Mouse (Mus musculus): ENCODE results near the gene Tmem147. TPM values are rescaled to one million over a fixed set of nuclear protein-coding genes. Genes with fewer than 3 reads are reported as not detected.

Tmem147 gene
- polyA plus RNA-seq, 1 experiment from 2014 or later = 97.4 TPM

DNA sequence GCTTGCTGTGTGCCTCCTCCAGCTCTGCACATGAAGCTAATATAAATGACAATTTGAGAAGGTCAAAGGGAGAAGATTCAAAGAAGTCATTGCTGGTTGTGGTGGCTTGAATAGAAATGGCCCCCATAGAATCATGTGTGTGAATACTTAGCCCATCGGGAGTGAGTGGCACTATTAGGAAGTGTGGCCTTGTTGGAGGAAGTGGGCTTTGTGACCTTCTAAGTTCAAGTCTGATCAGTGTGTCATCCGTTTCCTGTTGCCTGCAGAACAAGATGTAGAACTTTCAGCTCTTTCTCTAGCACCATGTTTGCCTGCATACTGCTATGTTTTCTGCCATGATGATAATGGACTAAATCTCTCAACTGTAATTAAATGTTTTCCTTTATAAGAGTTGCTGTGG, 45.9 kb downstream of the Tmem147 start:
- H3K9me3 ChIP-seq (replicated peaks) = no peaks in the 10 kb centered on the region
- 25% methylated on average over 2 of the region's 2 CpGs for WGBS (ENCODE audit: insufficient replicate concordance)
- H3K27me3 ChIP-seq = no peaks in the 10 kb centered on the region
- H3K4me2 ChIP-seq = no peak overlapping the region
- H3K4me1 ChIP-seq (replicated peaks) = no peaks in the 10 kb centered on the region; the same call in none of the 2 replicates
- H3K27ac ChIP-seq (replicated peaks) = no peak overlapping the region
- no peaks in the 10 kb centered on the region for H3K36me3 ChIP-seq (replicated peaks)
- no peak for ATAC-seq (ENCODE audit: insufficient read depth)
- no peak overlapping the region for H3K9ac ChIP-seq
- H3K4me3 ChIP-seq (replicated peaks) = no peak overlapping the region

DNA sequence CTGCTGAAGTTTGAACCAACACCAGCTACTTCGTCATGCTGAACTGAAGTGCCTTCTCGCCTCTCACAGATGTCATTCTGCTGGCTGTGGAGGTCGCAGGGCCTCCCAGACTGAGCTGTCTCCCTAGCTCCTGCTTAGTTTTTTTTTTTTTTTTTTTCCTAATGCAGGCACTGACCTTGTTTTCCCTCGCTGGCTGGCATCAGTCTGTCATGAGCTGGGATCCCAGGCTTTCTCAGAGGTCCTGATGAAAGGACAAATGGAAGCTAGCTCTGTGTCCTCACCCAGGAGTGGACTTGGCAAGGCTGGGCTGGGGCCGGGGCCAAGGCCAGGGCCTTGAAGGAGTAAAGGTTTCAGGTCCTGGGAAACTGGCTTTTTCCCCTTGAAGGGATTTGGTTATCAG, 47.4 kb downstream of the Tmem147 start:
- Histone ChIP-seq H3K4me1 (replicated peaks) (no peaks in the 10 kb centered on the region), H3K36me3 (replicated peaks) (no peaks in the 10 kb centered on the region), H3K9ac (no peak overlapping the region), H3K9me3 (replicated peaks) (no peaks in the 10 kb centered on the region), H3K4me3 (replicated peaks) (no peak overlapping the region), H3K4me2 (no peak overlapping the region), H3K27me3 (no peaks in the 10 kb centered on the region), H3K27ac (replicated peaks) (no peak overlapping the region)
- WGBS (ENCODE audit: insufficient replicate concordance) = 61% methylated on average over 5 of the region's 5 CpGs
- no peak for ATAC-seq (ENCODE audit: insufficient read depth)

DNA sequence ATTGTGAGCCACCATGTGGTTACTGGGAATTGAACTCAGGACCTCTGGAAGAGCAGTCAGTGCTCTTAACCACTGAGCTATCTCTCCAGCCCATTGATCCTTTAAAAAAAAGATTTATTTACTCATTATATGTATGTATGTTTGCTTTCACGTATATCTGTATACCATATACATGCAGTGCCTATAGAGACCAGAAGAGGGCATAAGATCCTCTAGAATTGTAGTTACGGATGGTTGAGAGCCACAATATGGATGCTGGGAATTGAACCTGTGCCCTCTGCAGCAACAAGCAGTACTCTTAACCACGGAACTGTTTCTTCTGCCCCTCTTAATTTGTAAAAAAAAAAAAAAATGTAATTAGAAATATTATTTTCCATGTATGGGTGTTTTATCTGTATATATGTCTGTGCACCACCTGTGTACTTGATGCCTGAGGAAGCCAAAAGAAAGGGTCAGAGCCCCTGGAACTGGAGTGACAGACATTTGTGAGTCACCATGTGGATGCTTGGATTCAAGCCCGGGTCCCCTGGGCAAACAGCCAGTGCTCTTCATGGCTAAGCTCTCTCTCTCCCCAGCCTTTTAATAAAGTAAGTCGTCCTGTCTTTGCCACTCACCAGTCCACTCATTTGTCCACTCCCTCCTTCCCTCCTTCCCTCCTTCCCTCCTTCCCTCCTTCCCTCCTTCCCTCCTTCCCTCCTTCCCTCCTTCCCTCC, 50.9 kb downstream of the Tmem147 start:
- no peaks in the 10 kb centered on the region for H3K36me3 ChIP-seq (replicated peaks)
- H3K9me3 ChIP-seq (replicated peaks) = no peaks in the 10 kb centered on the region
- no peaks in the 10 kb centered on the region for H3K27me3 ChIP-seq
- 53% methylated on average over 5 of the region's 5 CpGs for WGBS (ENCODE audit: insufficient replicate concordance)
- no peak overlapping the region for H3K27ac ChIP-seq (replicated peaks)
- no peaks in the 10 kb centered on the region for H3K4me1 ChIP-seq (replicated peaks)
- no peak overlapping the region for H3K4me2 ChIP-seq
- no peak overlapping the region for H3K9ac ChIP-seq
- no peak overlapping the region for H3K4me3 ChIP-seq (replicated peaks)
- ATAC-seq (ENCODE audit: insufficient read depth) = no peak

Other genes starting within 250 kb of the Tmem147 start
- gene Prodh2, start 235.9 kb downstream of the Tmem147 start, polyA plus RNA-seq (2015; fragmentation: Nextera tagmentation; extraction: Ambion mirVana) = 57.8 and 78.4 TPM in 2 replicates
- 2.6 and 3.0 TPM in 2 replicates for gene Arhgap33, start 194.5 kb downstream of the Tmem147 start, polyA plus RNA-seq (2015; fragmentation: Nextera tagmentation; extraction: Ambion mirVana)
- 4.9 and 5.3 TPM in 2 replicates for gene Hspb6, start 177.4 kb downstream of the Tmem147 start, polyA plus RNA-seq (2015; fragmentation: Nextera tagmentation; extraction: Ambion mirVana)
- 2.0 and 2.7 TPM in 2 replicates for gene Proser3, start 177.2 kb downstream of the Tmem147 start, polyA plus RNA-seq (2015; fragmentation: Nextera tagmentation; extraction: Ambion mirVana)
- gene Lin37, start 169.7 kb downstream of the Tmem147 start, polyA plus RNA-seq (2015; fragmentation: Nextera tagmentation; extraction: Ambion mirVana) = 23.4 and 26.1 TPM in 2 replicates
- gene U2af1l4, start 166.2 kb downstream of the Tmem147 start, polyA plus RNA-seq (2015; fragmentation: Nextera tagmentation; extraction: Ambion mirVana) = 32.4 and 35.4 TPM in 2 replicates
- gene Gm49396, start 166.2 kb downstream of the Tmem147 start, polyA plus RNA-seq (2015; fragmentation: Nextera tagmentation; extraction: Ambion mirVana) = 3.4 and 4.1 TPM in 2 replicates
- 60.6 and 65.5 TPM in 2 replicates for gene Psenen, start 165.9 kb downstream of the Tmem147 start, polyA plus RNA-seq (2015; fragmentation: Nextera tagmentation; extraction: Ambion mirVana)
- gene Igflr1, start 164.1 kb downstream of the Tmem147 start, polyA plus RNA-seq (2015; fragmentation: Nextera tagmentation; extraction: Ambion mirVana) = 2.3 and 2.8 TPM in 2 replicates
- 2.4 and 2.9 TPM in 2 replicates for gene Kmt2b, start 140.8 kb downstream of the Tmem147 start, polyA plus RNA-seq (2015; fragmentation: Nextera tagmentation; extraction: Ambion mirVana)
- 0.17 and 0.22 TPM in 2 replicates for gene Zbtb32, start 130.6 kb downstream of the Tmem147 start, polyA plus RNA-seq (2015; fragmentation: Nextera tagmentation; extraction: Ambion mirVana)
- 0.06 TPM in 1 of 2 replicates, not detected in the other for gene Upk1a, start 116.7 kb downstream of the Tmem147 start, polyA plus RNA-seq (2015; fragmentation: Nextera tagmentation; extraction: Ambion mirVana)
- gene Cox6b1, start 103.4 kb downstream of the Tmem147 start, polyA plus RNA-seq (2015; fragmentation: Nextera tagmentation; extraction: Ambion mirVana) = 514 and 565 TPM in 2 replicates
- not detected in 2 replicates for gene Etv2, start 93.7 kb downstream of the Tmem147 start, polyA plus RNA-seq (2015; fragmentation: Nextera tagmentation; extraction: Ambion mirVana)
- 49.4 and 54.0 TPM in 2 replicates for gene Rbm42, start 79.2 kb downstream of the Tmem147 start, polyA plus RNA-seq (2015; fragmentation: Nextera tagmentation; extraction: Ambion mirVana)
- 31.5 and 36.9 TPM in 2 replicates for gene Haus5, start 64.5 kb downstream of the Tmem147 start, polyA plus RNA-seq (2015; fragmentation: Nextera tagmentation; extraction: Ambion mirVana)
- not detected in 2 replicates for gene Pmis2, start 57.9 kb downstream of the Tmem147 start, polyA plus RNA-seq (2015; fragmentation: Nextera tagmentation; extraction: Ambion mirVana)
- 0.48 and 0.99 TPM in 2 replicates for gene 2200002J24Rik, start 30.6 kb downstream of the Tmem147 start, polyA plus RNA-seq (2015; fragmentation: Nextera tagmentation; extraction: Ambion mirVana)
- gene Atp4a, start 17.3 kb downstream of the Tmem147 start, polyA plus RNA-seq (2015; fragmentation: Nextera tagmentation; extraction: Ambion mirVana) = 1.7 and 2.9 TPM in 2 replicates
- gene Gapdhs, start 14.1 kb upstream of the Tmem147 start, polyA plus RNA-seq (2015; fragmentation: Nextera tagmentation; extraction: Ambion mirVana) = not detected in 2 replicates
- gene Sbsn, start 21.9 kb upstream of the Tmem147 start, polyA plus RNA-seq (2015; fragmentation: Nextera tagmentation; extraction: Ambion mirVana) = 0.12 and 0.61 TPM in 2 replicates
- gene Dmkn, start 34.2 kb upstream of the Tmem147 start, polyA plus RNA-seq (2015; fragmentation: Nextera tagmentation; extraction: Ambion mirVana) = 0.32 and 0.99 TPM in 2 replicates
- gene Krtdap, start 58.4 kb upstream of the Tmem147 start, polyA plus RNA-seq (2015; fragmentation: Nextera tagmentation; extraction: Ambion mirVana) = 0.21 and 2.5 TPM in 2 replicates
- 0.94 and 1.2 TPM in 2 replicates for gene Ffar2, start 94.2 kb upstream of the Tmem147 start, polyA plus RNA-seq (2015; fragmentation: Nextera tagmentation; extraction: Ambion mirVana)
- gene Ffar3, start 126.6 kb upstream of the Tmem147 start, polyA plus RNA-seq (2015; fragmentation: Nextera tagmentation; extraction: Ambion mirVana) = not detected in 2 replicates
- not detected in 2 replicates for gene Ffar1, start 132.0 kb upstream of the Tmem147 start, polyA plus RNA-seq (2015; fragmentation: Nextera tagmentation; extraction: Ambion mirVana)
- 0.81 and 0.86 TPM in 2 replicates for gene Cd22, start 150.8 kb upstream of the Tmem147 start, polyA plus RNA-seq (2015; fragmentation: Nextera tagmentation; extraction: Ambion mirVana)
- gene Mag, start 185.3 kb upstream of the Tmem147 start, polyA plus RNA-seq (2015; fragmentation: Nextera tagmentation; extraction: Ambion mirVana) = 0.32 and 0.39 TPM in 2 replicates
- not detected in 2 replicates for gene Hamp2, start 195.1 kb upstream of the Tmem147 start, polyA plus RNA-seq (2015; fragmentation: Nextera tagmentation; extraction: Ambion mirVana)
- gene Hamp, start 214.5 kb upstream of the Tmem147 start, polyA plus RNA-seq (2015; fragmentation: Nextera tagmentation; extraction: Ambion mirVana) = 22.2 and 25.5 TPM in 2 replicates
- gene Usf2, start 227.3 kb upstream of the Tmem147 start, polyA plus RNA-seq (2015; fragmentation: Nextera tagmentation; extraction: Ambion mirVana) = 12.4 TPM in 2 replicates
- gene Lsr, start 243.9 kb upstream of the Tmem147 start, polyA plus RNA-seq (2015; fragmentation: Nextera tagmentation; extraction: Ambion mirVana) = 28.1 and 31.2 TPM in 2 replicates
- 2.4 and 3.4 TPM in 2 replicates for gene Fam187b, start 244.2 kb upstream of the Tmem147 start, polyA plus RNA-seq (2015; fragmentation: Nextera tagmentation; extraction: Ambion mirVana)